Mouse (Mus musculus): Measurements from ENCODE around the gene Rpn1.
A peak's percentile ranks its signal among the peaks of the same experiment; 100 is the strongest.

Rpn1 gene

GRCm38 (mm10) chr6:88065968-88066367, 18.3 kb upstream of the Rpn1 start:
- DNase-seq = no peak

GRCm38 (mm10) chr6:88067722-88068121, 16.6 kb upstream of the Rpn1 start:
- no peak for DNase-seq

GRCm38 (mm10) chr6:88068739-88069138, 15.5 kb upstream of the Rpn1 start:
- DNase-seq = no peak

GRCm38 (mm10) chr6:88070468-88070867, 13.8 kb upstream of the Rpn1 start:
- no peak for DNase-seq

GRCm38 (mm10) chr6:88071216-88071615, 13.1 kb upstream of the Rpn1 start:
- peak; percentile 75 for DNase-seq

GRCm38 (mm10) chr6:88074752-88075554, 9.3 kb upstream of the Rpn1 start:
- DNase-seq = peak; percentile 97

GRCm38 (mm10) chr6:88075960-88076517, 8.2 kb upstream of the Rpn1 start:
- DNase-seq = no peak

GRCm38 (mm10) chr6:88083095-88083494, 1.2 kb upstream of the Rpn1 start:
- DNase-seq = no peak

GRCm38 (mm10) chr6:88083672-88084071, 610 bp upstream of the Rpn1 start:
- DNase-seq = no peak

- no peak for DNase-seq
Measured at GRCm38 (mm10) chr6:88088971-88089370, 4.7 kb downstream of the Rpn1 start.

- no peak for DNase-seq
Measured at GRCm38 (mm10) chr6:88095377-88095776, 11.1 kb downstream of the Rpn1 start.

- DNase-seq = no peak
Measured at GRCm38 (mm10) chr6:88102096-88102495, 17.8 kb downstream of the Rpn1 start.

GRCm38 (mm10) chr6:88105783-88106611, 21.7 kb downstream of the Rpn1 start:
- DNase-seq = peak; percentile 94

GRCm38 (mm10) chr6:88106612-88107123, 22.4 kb downstream of the Rpn1 start:
- DNase-seq = no peak

- no peak for DNase-seq
Measured at GRCm38 (mm10) chr6:88107661-88108535, 23.6 kb downstream of the Rpn1 start.

GRCm38 (mm10) chr6:88113139-88113538, 28.9 kb downstream of the Rpn1 start:
- peak; percentile 79 for DNase-seq

GRCm38 (mm10) chr6:88114414-88114813, 30.1 kb downstream of the Rpn1 start:
- DNase-seq = no peak

- peak; percentile 60 for DNase-seq
Measured at GRCm38 (mm10) chr6:88116347-88117183, 32.3 kb downstream of the Rpn1 start.

- DNase-seq = no peak
Measured at GRCm38 (mm10) chr6:88117184-88117575, 32.9 kb downstream of the Rpn1 start.

GRCm38 (mm10) chr6:88119309-88119708, 35.0 kb downstream of the Rpn1 start:
- DNase-seq = no peak

GRCm38 (mm10) chr6:88120813-88121212, 36.5 kb downstream of the Rpn1 start:
- DNase-seq = no peak

Data from kidney, postnatal 10 days (tissue).